Comparison of ENCODE assay signal across 18 mouse cellular contexts in the genomic region with DNA sequence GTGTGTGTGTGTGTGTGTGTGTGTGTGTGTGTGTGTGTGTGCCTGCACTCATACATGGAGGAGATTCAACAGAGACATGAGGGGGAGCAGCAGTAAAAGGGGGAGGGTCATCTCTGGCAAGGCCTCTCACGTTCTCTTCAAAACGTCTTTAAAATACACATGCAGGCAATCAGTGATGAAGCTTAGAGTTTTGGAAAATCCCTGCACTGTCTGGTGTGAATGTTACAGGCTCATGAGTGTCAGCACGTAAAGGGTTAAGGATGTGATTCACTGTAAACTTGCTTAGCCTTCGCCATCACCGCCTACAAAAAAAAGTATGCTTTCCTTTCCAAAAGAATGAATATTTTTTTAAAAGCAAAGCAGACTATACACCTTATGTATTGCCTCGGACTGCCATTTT. TPM values are rescaled to one million over a fixed set of nuclear protein-coding genes. Genes with fewer than 3 reads are reported as not detected.
A peak's percentile ranks its signal among the peaks of the same experiment; 100 is the strongest.
DNase-seq lines count a peak whose midpoint lies in the region; ATAC-seq lines count a peak whose summit lies in the region.
"Had no signal": no experiment of that assay in that cellular context is flagged by ENCODE, and none has a peak within 500 bp of the region (broad histone marks: within the 10 kb centered on the region; RNA-seq: fewer than 3 reads in every experiment).

No protein-coding gene starts in this region.

- peak overlapping the region; percentile 8; the same call in 1 of the 2 replicates for H3K4me3 ChIP-seq in embryonic facial prominence, embryonic 10.5 days
- H3K4me3 ChIP-seq in forebrain, embryonic 14.5 days (ENCODE audit: low read depth, low read length) = peak overlapping the region; percentile 99
- peak overlapping the region; percentile 97 for H3K4me3 ChIP-seq in hindbrain, embryonic 16.5 days (ENCODE audit: low read length)
- H3K4me3 ChIP-seq in neural tube, embryonic 12.5 days = peak overlapping the region; percentile 99
- H3K4me3 ChIP-seq: heart, embryonic 10.5 days; limb, embryonic 12.5 days; stomach, embryonic 15.5 days had no signal

- WGBS in embryonic facial prominence, embryonic 10.5 days = 71% methylated on average over 6 of the region's 6 CpGs
- WGBS in forebrain, embryonic 14.5 days = 40% methylated on average over 6 of the region's 6 CpGs
- WGBS in hindbrain, embryonic 16.5 days = 32% methylated on average over 6 of the region's 6 CpGs
- 54% methylated on average over 6 of the region's 6 CpGs for WGBS in neural tube, embryonic 12.5 days

- peak overlapping the region; percentile 100 for H3K9ac ChIP-seq in forebrain, embryonic 14.5 days (ENCODE audit: low read length)
- H3K9ac ChIP-seq in hindbrain, embryonic 16.5 days (ENCODE audit: low read depth, low read length) = peak overlapping the region; percentile 63
- peak overlapping the region; percentile 99 for H3K9ac ChIP-seq in neural tube, embryonic 12.5 days
- H3K9ac ChIP-seq: limb, embryonic 12.5 days; stomach, embryonic 15.5 days had no signal

- ATAC-seq in forebrain, embryonic 14.5 days = no peak
- ATAC-seq in hindbrain, embryonic 16.5 days = no peak
- ATAC-seq in neural tube, embryonic 12.5 days (ENCODE audit: low FRiP score, low read depth) = no peak

- H3K27ac ChIP-seq in embryonic facial prominence, embryonic 10.5 days (replicated peaks) = no peak overlapping the region
- H3K27ac ChIP-seq in forebrain, embryonic 14.5 days (ENCODE audit: low read depth, low read length) = 0 out of 2 replicates have a peak overlapping the region, but pooled peaks have one; percentile 30
- peak overlapping the region; percentile 51 for H3K27ac ChIP-seq in hindbrain, embryonic 16.5 days (ENCODE audit: low read depth, low read length)
- H3K27ac ChIP-seq in neural tube, embryonic 12.5 days = no peak overlapping the region
- H3K27ac ChIP-seq: heart, embryonic 10.5 days; limb, embryonic 12.5 days; stomach, embryonic 15.5 days had no signal

- intact Hi-C loops in heart, postnatal 25 days (cut with DNase I) = no loop called here

- H3K9me3 ChIP-seq in embryonic facial prominence, embryonic 10.5 days = no peaks in the 10 kb centered on the region
- no peaks in the 10 kb centered on the region for H3K9me3 ChIP-seq in forebrain, embryonic 14.5 days (replicated peaks; ENCODE audit: control insufficient read depth, low read length)
- no peaks in the 10 kb centered on the region for H3K9me3 ChIP-seq in hindbrain, embryonic 16.5 days (ENCODE audit: control insufficient read depth, low read length)
- no peaks in the 10 kb centered on the region for H3K9me3 ChIP-seq in neural tube, embryonic 12.5 days
- H3K9me3 ChIP-seq: heart, embryonic 10.5 days; limb, embryonic 12.5 days; stomach, embryonic 15.5 days had no signal

- peak overlapping the region; percentile 61 for H3K4me2 ChIP-seq in forebrain, embryonic 14.5 days (ENCODE audit: low read length)
- H3K4me2 ChIP-seq in hindbrain, embryonic 16.5 days (ENCODE audit: low read length) = peak overlapping the region; percentile 66
- peak overlapping the region; percentile 75 for H3K4me2 ChIP-seq in neural tube, embryonic 12.5 days (replicated peaks)
- H3K4me2 ChIP-seq: limb, embryonic 12.5 days; stomach, embryonic 15.5 days had no signal

- no peaks in the 10 kb centered on the region for H3K36me3 ChIP-seq in embryonic facial prominence, embryonic 10.5 days (replicated peaks)
- no peaks in the 10 kb centered on the region for H3K36me3 ChIP-seq in forebrain, embryonic 14.5 days (ENCODE audit: control insufficient read depth, insufficient read depth, low read length)
- no peaks in the 10 kb centered on the region for H3K36me3 ChIP-seq in hindbrain, embryonic 16.5 days (ENCODE audit: control insufficient read depth, insufficient read depth, low read length)
- no peaks in the 10 kb centered on the region for H3K36me3 ChIP-seq in neural tube, embryonic 12.5 days
- H3K36me3 ChIP-seq: heart, embryonic 10.5 days; limb, embryonic 12.5 days; stomach, embryonic 15.5 days had no signal

- no peaks in the 10 kb centered on the region; the same call in 1 of the 2 replicates for H3K27me3 ChIP-seq in embryonic facial prominence, embryonic 10.5 days (replicated peaks; ENCODE audit: low read depth, poor library complexity, severe bottlenecking)
- H3K27me3 ChIP-seq in forebrain, embryonic 14.5 days (replicated peaks; ENCODE audit: control insufficient read depth, insufficient read depth, low read length) = no peaks in the 10 kb centered on the region
- H3K27me3 ChIP-seq in hindbrain, embryonic 16.5 days (replicated peaks; ENCODE audit: control insufficient read depth, insufficient read depth, low read length) = no peaks in the 10 kb centered on the region
- no peaks in the 10 kb centered on the region for H3K27me3 ChIP-seq in neural tube, embryonic 12.5 days (replicated peaks)
- H3K27me3 ChIP-seq: stomach, embryonic 15.5 days had no signal

- no peak for DNase-seq in embryonic facial prominence, embryonic 10.5 days (ENCODE audit: low spot score)
- DNase-seq in forebrain, embryonic 14.5 days (ENCODE audit: low spot score) = peak; percentile 52
- no peak for DNase-seq in thymus, postnatal 36 days
- no peak for DNase-seq in heart, postnatal 25 days (ENCODE audit: low spot score)
- no peak for DNase-seq in adrenal gland, postnatal 25 days
- DNase-seq: adrenal gland, postnatal 14 days; B cell, adult 2 months; cerebellum, adult 18-20 months; gastrocnemius, postnatal 10 days; heart, postnatal 36 days; kidney, adult 18-20 months; lung, postnatal 4 days; thymus, postnatal 4 days had no signal

- H3K4me1 ChIP-seq in embryonic facial prominence, embryonic 10.5 days = peaks cover 36% of the 10 kb centered on the region
- peaks cover 8% of the 10 kb centered on the region for H3K4me1 ChIP-seq in forebrain, embryonic 14.5 days (ENCODE audit: control insufficient read depth, insufficient read depth, low read length)
- H3K4me1 ChIP-seq in hindbrain, embryonic 16.5 days (ENCODE audit: control insufficient read depth, insufficient read depth, low read depth, low read length) = peaks cover 13% of the 10 kb centered on the region
- peaks cover 16% of the 10 kb centered on the region for H3K4me1 ChIP-seq in neural tube, embryonic 12.5 days
- H3K4me1 ChIP-seq: limb, embryonic 12.5 days had no signal

RNA-seq across cellular contexts. Expression of gene Basp1, which starts 2.8 kb away (rescaled TPM):
- polyA plus RNA-seq in embryonic facial prominence, embryonic 10.5 days (2016; fragmentation: Nextera tagmentation; extraction: Ambion mirVana) = 48.4 and 50.7 TPM in 2 replicates
- polyA plus RNA-seq in forebrain, embryonic 14.5 days (2014; fragmentation: Nextera tagmentation; extraction: Ambion mirVana) = 154 and 164 TPM in 2 replicates
- 148 and 150 TPM in 2 replicates for polyA plus RNA-seq in hindbrain, embryonic 16.5 days (2015; fragmentation: Nextera tagmentation; extraction: Ambion mirVana)
- 392 and 466 TPM in 2 replicates for polyA plus RNA-seq in neural tube, embryonic 12.5 days (2016; fragmentation: Nextera tagmentation; extraction: Ambion mirVana)
- 1 to 10 TPM; 2.3 to 2.4 TPM for total RNA-seq in heart, postnatal 25 days (2021)
- 5.2 and 5.8 TPM in 2 replicates for total RNA-seq in adrenal gland, postnatal 25 days (2021)

Comparison
In these comparisons a context has a peak if more than half of its experiments do, and no peak if none do; other contexts are left out.
1. H3K27ac ChIP-seq: peak in forebrain, embryonic 14.5 days (single experiment) and hindbrain, embryonic 16.5 days (single experiment); none in embryonic facial prominence, embryonic 10.5 days (single experiment) and neural tube, embryonic 12.5 days (single experiment).
2. H3K4me3 ChIP-seq: peak in every context shown above with its lines; median percentile 99 in forebrain, embryonic 14.5 days; 99 in neural tube, embryonic 12.5 days; 97 in hindbrain, embryonic 16.5 days; 8 in embryonic facial prominence, embryonic 10.5 days.
3. Peak in every context shown above with its lines, with median percentiles within 50 percentile points of each other: H3K4me2 ChIP-seq and H3K9ac ChIP-seq.